Comparison of ENCODE assay signal across 8 mouse cellular contexts in the genomic region with DNA sequence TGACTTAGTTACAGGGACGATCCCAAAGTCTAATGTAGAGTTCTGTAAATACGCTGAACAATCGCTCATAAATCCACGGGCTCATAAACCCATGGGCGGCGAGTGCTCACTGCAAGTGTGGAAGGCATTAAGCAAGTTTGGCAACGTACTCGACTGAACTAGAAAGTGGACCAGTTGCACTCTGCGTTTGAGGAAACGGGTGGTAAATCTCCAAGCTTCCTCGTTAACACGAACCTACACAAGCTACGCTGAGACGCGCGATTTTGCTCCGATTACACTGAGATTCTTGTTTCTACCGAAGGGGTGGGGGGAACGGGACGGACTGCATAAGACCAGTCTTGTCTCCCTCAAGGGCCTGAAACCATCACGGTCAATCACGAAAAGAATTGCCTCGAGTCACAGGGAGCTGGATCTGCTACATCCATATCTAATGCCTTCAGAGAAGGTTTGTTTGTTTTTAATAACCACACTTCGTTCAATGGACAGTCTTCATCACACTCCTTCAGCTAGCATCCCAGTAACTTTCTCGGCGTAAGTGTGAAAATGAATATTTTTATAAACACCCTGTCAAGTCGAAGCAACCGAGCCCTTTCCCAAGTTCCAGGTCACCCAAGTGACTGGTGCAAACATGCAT. TPM values are rescaled to one million over a fixed set of nuclear protein-coding genes. Genes with fewer than 3 reads are reported as not detected.
DNase-seq lines count a peak whose midpoint lies in the region; ATAC-seq and TF ChIP-seq lines count a peak whose summit lies in the region.

No protein-coding gene starts in this region.

- H3K4me3 ChIP-seq in layer of hippocampus, adult 2 months = peak overlapping the region; percentile 90
- peak overlapping the region; percentile 86 for H3K4me3 ChIP-seq in myocyte

- peak overlapping the region; percentile 57 for H3ac ChIP-seq in myocyte (ENCODE audit: control insufficient read depth, insufficient read length)

- peak overlapping the region; percentile 97 for H3K27ac ChIP-seq in layer of hippocampus, adult 2 months

- no peak for TF ChIP-seq POLR2A in myocyte (IDR thresholded peaks at IDR 0.05; ENCODE audit: insufficient read length, low read depth)

- no peaks in the 10 kb centered on the region for H3K36me3 ChIP-seq in myocyte (ENCODE audit: control insufficient read depth, insufficient read depth)

- no peak for DNase-seq in layer of hippocampus, adult 2 months (ENCODE audit: low spot score in 2 of 2)
- DNase-seq in layer of hippocampus, adult 18-20 months (ENCODE audit: low spot score in 2 of 2) = no peak
- DNase-seq in liver = peak; percentile 53
- DNase-seq in yolk sac, embryonic 10.5 days (ENCODE audit: low spot score) = peak; percentile 37
- no peak for DNase-seq in right cerebral cortex, postnatal 4 days

- H3K27me3 ChIP-seq in myocyte (ENCODE audit: control insufficient read depth, insufficient read depth, insufficient read length) = no peaks in the 10 kb centered on the region

- ATAC-seq in common myeloid progenitor, adult 5-6 weeks (replicated peaks; ENCODE audit: low read depth, poor library complexity, severe bottlenecking) = peak; percentile 19
- ATAC-seq in hematopoietic stem cell, adult 5-6 weeks (replicated peaks in 1 of 2; ENCODE audit: insufficient read depth in 1 of 2, low FRiP score in 2 of 2, low TSS enrichment in 1 of 2, low read depth in 1 of 2, poor library complexity in 2 of 2, severe bottlenecking in 2 of 2) = peak; percentile 12 to 47; a peak in 3 of 4 replicates

- peak overlapping the region; percentile 69 for H3K4me2 ChIP-seq in myocyte (ENCODE audit: low read depth)

- TF ChIP-seq CTCF in layer of hippocampus, adult 2 months (conservative IDR thresholded peaks at IDR 0.05) = no peak

- peaks cover 61% of the 10 kb centered on the region for H3K79me2 ChIP-seq in myocyte (ENCODE audit: control insufficient read depth, insufficient read depth)

TF ChIP-seq in myocyte, 11 proteins besides CTCF, POLR2A, EP300 and RAD21:
- no peak for TF ChIP-seq MAX (IDR thresholded peaks at IDR 0.05; ENCODE audit: low read depth)
- no peak for TF ChIP-seq REST (IDR thresholded peaks at IDR 0.05; ENCODE audit: insufficient read depth, insufficient read length)
- no peak for TF ChIP-seq TCF3 (IDR thresholded peaks at IDR 0.05; ENCODE audit: insufficient read length, low read depth)
- TF ChIP-seq MYOG (IDR thresholded peaks at IDR 0.05; ENCODE audit: control insufficient read depth in 1 of 3, insufficient read depth in 1 of 3, insufficient read length in 2 of 3, low read depth in 2 of 3) = no peak
- TF ChIP-seq CEBPB (IDR thresholded peaks at IDR 0.05; ENCODE audit: insufficient read depth, poor library complexity, severe bottlenecking) = no peak
- TF ChIP-seq POLR2AphosphoS2 (IDR thresholded peaks at IDR 0.05; ENCODE audit: insufficient read length, low read depth) = no peak
- no peak for TF ChIP-seq SRF (IDR thresholded peaks at IDR 0.05; ENCODE audit: control insufficient read depth, insufficient read length, low read depth)

RNA-seq across cellular contexts. Expression of gene Rac1, which starts 1.0 kb away (rescaled TPM):
- total RNA-seq in layer of hippocampus, adult 2 months (2021) = 100 to 1,000 TPM; 393 to 396 TPM
- total RNA-seq in layer of hippocampus, adult 18-20 months (2021) = 100 to 1,000 TPM; 405 to 421 TPM
- 113 and 129 TPM in 2 replicates for total RNA-seq in common myeloid progenitor, adult 5-6 weeks (2017)
- total RNA-seq in hematopoietic stem cell, adult 5-6 weeks (2017) = 107 and 130 TPM in 2 replicates
- polyA plus RNA-seq in myocyte (2012; fragmentation: generic; extraction: Trizol) = 245 TPM

Comparison
In these comparisons a context has a peak if more than half of its experiments do, and no peak if none do; other contexts are left out.
1. DNase-seq: peak in liver (single experiment) and yolk sac, embryonic 10.5 days (single experiment); none in layer of hippocampus, adult 2 months (0 of 2), layer of hippocampus, adult 18-20 months (0 of 2) and right cerebral cortex, postnatal 4 days (single experiment).